Mouse (Mus musculus) megakaryocyte, embryonic 14.5 days (primary cell): ENCODE results near the gene Abca7.

ENCODE experiments used
- FLI1 ChIP-seq: IDR thresholded peaks from 2 replicates; pipeline ENCODE4 v1.6.1; 2012; ENCODE audit warnings: low read length, inconsistent platforms, mixed read lengths
- GATA1 ChIP-seq: IDR thresholded peaks from 3 replicates; pipeline ENCODE4 v1.6.1; 2012; ENCODE audit warnings: mixed read lengths, low read length, inconsistent platforms, borderline replicate concordance

DNA sequence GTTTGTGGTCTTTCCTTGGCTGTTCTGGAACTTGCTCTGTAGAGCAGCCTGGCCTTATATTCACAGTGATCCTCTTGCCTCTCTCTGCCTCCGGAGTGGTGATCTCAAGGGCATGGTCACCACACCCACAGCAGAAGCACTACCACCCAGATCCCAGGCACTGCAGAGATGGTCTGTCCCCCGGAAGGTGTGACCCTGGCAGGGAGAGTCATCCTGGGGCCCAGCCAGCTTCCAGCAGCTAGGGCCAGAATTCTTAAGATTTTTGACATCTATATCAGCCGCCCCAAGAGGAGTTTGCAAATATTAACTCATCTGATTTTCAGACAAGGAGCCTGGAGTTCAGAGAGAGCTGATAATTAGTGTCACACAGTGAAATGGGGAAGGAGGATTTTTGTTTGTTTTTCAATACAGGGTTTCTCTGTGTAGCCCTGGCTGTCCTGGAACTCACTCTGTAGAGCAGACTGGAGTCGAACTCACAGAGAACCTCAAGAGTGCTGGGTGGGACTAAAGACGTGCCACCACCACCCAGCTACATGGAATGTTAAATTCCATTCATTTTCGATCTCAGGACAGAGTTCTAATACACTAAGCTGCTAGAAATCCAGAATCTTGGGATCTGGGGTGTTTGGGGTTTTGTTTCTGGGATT, 9.9 kb upstream of the Abca7 start:
- no peak for TF ChIP-seq GATA1
- TF ChIP-seq FLI1, result no peak
